Mouse (Mus musculus): ENCODE results near the gene Golga5.

DNA sequence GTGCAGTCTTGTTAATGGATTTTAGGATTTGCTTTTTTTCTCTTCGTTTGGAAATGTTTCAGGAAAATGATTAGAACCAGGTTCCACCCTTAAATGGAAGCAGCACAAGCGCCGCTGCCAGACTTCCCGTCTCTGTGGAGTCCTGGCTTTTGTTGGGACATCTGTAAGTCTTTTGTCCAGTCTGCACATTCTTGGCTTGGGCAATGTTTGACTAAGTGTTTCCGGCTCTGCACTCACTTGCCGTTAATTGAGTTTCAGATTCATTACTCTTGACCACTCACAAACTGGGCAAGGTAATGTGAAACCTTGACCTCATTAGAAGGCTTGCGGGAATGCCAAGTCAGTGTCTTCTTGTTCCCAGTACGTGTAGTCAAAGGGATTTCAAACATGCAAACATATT lies 29.8 kb downstream of the Golga5 start:
- TF ChIP-seq CTCF (IDR thresholded peaks at IDR 0.05 in 2 of 3, conservative IDR thresholded peaks at IDR 0.05 in 1 of 3; ENCODE audit: control insufficient read depth in 1 of 3, insufficient read depth in 1 of 3, low read depth in 2 of 3, low read length in 3 of 3, poor library complexity in 1 of 3, severe bottlenecking in 1 of 3) (no peak), POLR2AphosphoS5 (IDR thresholded peaks at IDR 0.05; ENCODE audit: borderline replicate concordance, low read depth, low read length) (no peak)
